Mouse (Mus musculus): ENCODE measurements around the gene Urm1. TPM values are rescaled to one million over a fixed set of nuclear protein-coding genes. Genes with fewer than 3 reads are reported as not detected.
A peak's percentile ranks its signal among the peaks of the same experiment; 100 is the strongest.

Gene Urm1
- total and polyA plus RNA-seq, 3 experiments, result 90.5 to 131 TPM; not detected in 1

GRCm38 (mm10) chr2:29787937-29788681, 31.8 kb upstream of the Urm1 start, which contains the start of gene Trub2 (continued):
- TF ChIP-seq UBTF (IDR thresholded peaks at IDR 0.05; ENCODE audit: borderline replicate concordance, insufficient read depth, low read depth, low read length) (no peak), SMC3 (IDR thresholded peaks at IDR 0.05; ENCODE audit: low read depth, low read length) (no peak), TBP (IDR thresholded peaks at IDR 0.05; ENCODE audit: low read depth, low read length) (no peak), POLR2AphosphoS2 (IDR thresholded peaks at IDR 0.05; ENCODE audit: low read length) (no peak), MAFK (IDR thresholded peaks at IDR 0.05; ENCODE audit: borderline replicate concordance, low read depth, low read length) (no peak), HCFC1 (IDR thresholded peaks at IDR 0.05; ENCODE audit: low read depth, low read length) (peak; percentile 79), TCF12 (IDR thresholded peaks at IDR 0.05; ENCODE audit: low read depth, low read length) (peak; percentile 56; the same call in 1 of the 2 replicates), USF2 (IDR thresholded peaks at IDR 0.05; ENCODE audit: borderline replicate concordance in 1 of 2, insufficient read depth in 1 of 2, low read depth in 1 of 2, low read length in 2 of 2) (no peak), MAZ (IDR thresholded peaks at IDR 0.05; ENCODE audit: low read depth, low read length) (peak; percentile 53; the same call in 1 of the 2 replicates), POLR2A (IDR thresholded peaks at IDR 0.05; ENCODE audit: control insufficient read depth in 1 of 2, insufficient read depth in 1 of 2, low read depth in 1 of 2, low read length in 2 of 2, poor library complexity in 1 of 2) (peak; percentile 20 to 59; a peak in 2 of 4 replicates), NRF1 (IDR thresholded peaks at IDR 0.05; ENCODE audit: insufficient read depth, low read depth, low read length, poor library complexity, severe bottlenecking) (0 out of 2 replicates have a peak, but pooled peaks have one; percentile 8), MAX (IDR thresholded peaks at IDR 0.05; ENCODE audit: low read length) (peak; percentile 85), MEF2A (IDR thresholded peaks at IDR 0.05; ENCODE audit: extremely low read depth, insufficient replicate concordance, low read depth, low read length, poor library complexity, severe bottlenecking) (no peak), KAT2A (conservative IDR thresholded peaks at IDR 0.05; ENCODE audit: low read depth, low read length) (no peak; the same call in 1 of the 2 replicates), ELF1 (IDR thresholded peaks at IDR 0.05; ENCODE audit: low read depth, low read length) (0 out of 2 replicates have a peak, but pooled peaks have one; percentile 58), NELFE (IDR thresholded peaks at IDR 0.05; ENCODE audit: low read depth, low read length) (peak; percentile 65; the same call in 1 of the 2 replicates), MXI1 (IDR thresholded peaks at IDR 0.05; ENCODE audit: low read depth, low read length) (peak; percentile 94)

- Histone ChIP-seq H3K36me3 (ENCODE audit: control insufficient read depth in 1 of 2, insufficient read depth in 2 of 2, low read length in 2 of 2) (peaks cover 0 to 4% of the 10 kb centered on the region in 2 experiments; a peak in 1 of 4 replicates), H3K4me3 (ENCODE audit: control insufficient read depth in 1 of 2, insufficient read depth in 1 of 2, low read depth in 2 of 2, low read length in 2 of 2) (no peak overlapping the region), H3K9me3 (replicated peaks; ENCODE audit: insufficient read depth, low read length) (no peaks in the 10 kb centered on the region), H3K79me2 (ENCODE audit: control insufficient read depth, insufficient read depth, low read length, poor library complexity) (no peaks in the 10 kb centered on the region; the same call in 1 of the 2 replicates), H3K27me3 (ENCODE audit: control insufficient read depth in 1 of 2, insufficient read depth in 2 of 2, low read length in 2 of 2) (no peaks in the 10 kb centered on the region), H3K4me1 (ENCODE audit: control insufficient read depth in 1 of 2, insufficient read depth in 2 of 2, low read length in 2 of 2) (peaks cover 0 to 3% of the 10 kb centered on the region in 2 experiments; a peak in 1 of 4 replicates), H3K27ac (ENCODE audit: control insufficient read depth, low read depth, low read length) (no peak overlapping the region), H3K9ac (ENCODE audit: control insufficient read depth, low read depth, low read length, poor library complexity, severe bottlenecking) (no peak overlapping the region)
- no peak for TF ChIP-seq CHD2 (IDR thresholded peaks at IDR 0.05; ENCODE audit: low read length)
- no peak for TF ChIP-seq ZNF384 (IDR thresholded peaks at IDR 0.05; ENCODE audit: low read depth, low read length)
- TF ChIP-seq UBTF (IDR thresholded peaks at IDR 0.05; ENCODE audit: borderline replicate concordance, insufficient read depth, low read depth, low read length), result no peak
- TF ChIP-seq MAFK (IDR thresholded peaks at IDR 0.05; ENCODE audit: borderline replicate concordance, low read depth, low read length), result no peak
- no peak for TF ChIP-seq ZKSCAN1 (IDR thresholded peaks at IDR 0.05; ENCODE audit: low read depth, low read length)
- TF ChIP-seq SMC3 (IDR thresholded peaks at IDR 0.05; ENCODE audit: low read depth, low read length), result no peak
- DNase-seq (ENCODE audit: low read depth, low spot score), result no peak
These were observed 26.9 kb upstream of the Urm1 start for GRCm38 (mm10) chr2:29792772-29793487.

All from MEL (cell line).